In genomic region chr5:25499423-25500398, GRCm38 (mm10) we compare ENCODE assay signal across 8 mouse cellular contexts. TPM values are rescaled to one million over a fixed set of nuclear protein-coding genes. Genes with fewer than 3 reads are reported as not detected.
DNase-seq lines count a peak whose midpoint lies in the region; ATAC-seq and TF ChIP-seq lines count a peak whose summit lies in the region.

No protein-coding gene starts in this region.

- intact Hi-C loops in heart, postnatal 25 days (cut with DNase I), result loop anchor here (1.0 to 10.0 kb wide), 3 partner anchors 30 to 655 kb away; partner anchors contain the start of gene Rheb

- peak overlapping the region; percentile 77 for H3K4me3 ChIP-seq in forebrain, embryonic 14.5 days (ENCODE audit: low read depth, low read length)
- peak overlapping the region; percentile 95 for H3K4me3 ChIP-seq in layer of hippocampus, adult 2 months
- peak overlapping the region; percentile 81 for H3K4me3 ChIP-seq in lung, embryonic 14.5 days (ENCODE audit: low read depth, low read length)
- H3K4me3 ChIP-seq in olfactory bulb, adult 2 months (ENCODE audit: insufficient read depth, low read depth, low read length), result peak overlapping the region; percentile 78
- peak overlapping the region; percentile 77 for H3K4me3 ChIP-seq in thymus, adult 2 months (ENCODE audit: control insufficient read depth, insufficient read depth, low read length)

- peak; percentile 81 for TF ChIP-seq POLR2A in olfactory bulb, adult 2 months (IDR thresholded peaks at IDR 0.05; ENCODE audit: insufficient read depth, low read depth, low read length)
- peak; percentile 74 for TF ChIP-seq POLR2A in thymus, adult 2 months (IDR thresholded peaks at IDR 0.05; ENCODE audit: control insufficient read depth, extremely low read depth, insufficient read depth, low read length, poor library complexity)

- no peaks in the 10 kb centered on the region for H3K36me3 ChIP-seq in forebrain, embryonic 14.5 days (ENCODE audit: control insufficient read depth, insufficient read depth, low read length)
- H3K36me3 ChIP-seq in lung, embryonic 14.5 days (ENCODE audit: insufficient read depth), result no peaks in the 10 kb centered on the region
- H3K36me3 ChIP-seq in thymus, adult 2 months (ENCODE audit: control insufficient read depth, insufficient read depth, low read length), result no peaks in the 10 kb centered on the region

- no peaks in the 10 kb centered on the region for H3K27me3 ChIP-seq in forebrain, embryonic 14.5 days (replicated peaks; ENCODE audit: control insufficient read depth, insufficient read depth, low read length)
- H3K27me3 ChIP-seq in lung, embryonic 14.5 days (ENCODE audit: insufficient read depth, low read length), result no peaks in the 10 kb centered on the region
- no peaks in the 10 kb centered on the region for H3K27me3 ChIP-seq in thymus, adult 2 months (ENCODE audit: control insufficient read depth, insufficient read depth, low read length)

- H3K4me1 ChIP-seq in forebrain, embryonic 14.5 days (ENCODE audit: control insufficient read depth, insufficient read depth, low read length), result peaks cover 8% of the 10 kb centered on the region
- H3K4me1 ChIP-seq in lung, embryonic 14.5 days (ENCODE audit: insufficient read depth), result no peaks in the 10 kb centered on the region; the same call in 1 of the 2 replicates
- no peaks in the 10 kb centered on the region for H3K4me1 ChIP-seq in olfactory bulb, adult 2 months (ENCODE audit: control insufficient read depth, insufficient read depth, low read length)
- 0 out of 2 replicates have a peak, but pooled peaks cover 5% of the 10 kb centered on the region for H3K4me1 ChIP-seq in thymus, adult 2 months (replicated peaks; ENCODE audit: control insufficient read depth, insufficient read depth, low read length)

- peak; percentile 96 for DNase-seq in ES-CJ7 (ENCODE audit: low read depth, low spot score)
- peak; percentile 99 for DNase-seq in cerebellum, adult 11 months
- DNase-seq in forebrain, embryonic 14.5 days (ENCODE audit: low spot score), result peak; percentile 96
- DNase-seq in heart, postnatal 25 days (ENCODE audit: low spot score), result peak; percentile 94
- peak; percentile 94 to 98 for DNase-seq in layer of hippocampus, adult 2 months (ENCODE audit: low spot score in 2 of 2)
- DNase-seq in lung, embryonic 14.5 days, result peak; percentile 98
- DNase-seq in thymus, adult 2 months, result peak; percentile 92

- peak overlapping the region; percentile 99 for H3K27ac ChIP-seq in forebrain, embryonic 14.5 days (ENCODE audit: low read depth, low read length)
- peak overlapping the region; percentile 97 for H3K27ac ChIP-seq in layer of hippocampus, adult 2 months
- peak overlapping the region; percentile 100 for H3K27ac ChIP-seq in lung, embryonic 14.5 days (ENCODE audit: low read depth)
- peak overlapping the region; percentile 88 for H3K27ac ChIP-seq in olfactory bulb, adult 2 months (ENCODE audit: insufficient read depth, low read depth, low read length)
- peak overlapping the region; percentile 88 for H3K27ac ChIP-seq in thymus, adult 2 months (ENCODE audit: control insufficient read depth, insufficient read depth, low read length)

- 0 out of 2 replicates have a peak, but pooled peaks have one; percentile 6 for TF ChIP-seq CTCF in layer of hippocampus, adult 2 months (conservative IDR thresholded peaks at IDR 0.05)
- no peak for TF ChIP-seq CTCF in lung, embryonic 14.5 days (IDR thresholded peaks at IDR 0.05; ENCODE audit: low read depth)
- TF ChIP-seq CTCF in olfactory bulb, adult 2 months (IDR thresholded peaks at IDR 0.05; ENCODE audit: insufficient read depth, low read depth, low read length), result no peak
- 0 out of 2 replicates have a peak, but pooled peaks have one; percentile 52 for TF ChIP-seq CTCF in thymus, adult 2 months (IDR thresholded peaks at IDR 0.05; ENCODE audit: borderline replicate concordance, control insufficient read depth, extremely low read depth, insufficient read depth, low read length, poor library complexity)

- WGBS in forebrain, embryonic 14.5 days, result under 1% methylated on average over 88 of the region's 90 CpGs
- WGBS in lung, embryonic 14.5 days, result under 1% methylated on average over 87 of the region's 90 CpGs
- under 1% methylated on average over 90 of the region's 90 CpGs for WGBS in olfactory bulb, adult 2 months
- WGBS in thymus, adult 2 months, result under 1% methylated on average over 90 of the region's 90 CpGs

- H3K9ac ChIP-seq in forebrain, embryonic 14.5 days (ENCODE audit: low read length), result peak overlapping the region; percentile 82
- peak overlapping the region; percentile 91 for H3K9ac ChIP-seq in lung, embryonic 14.5 days

- ATAC-seq in forebrain, embryonic 14.5 days, result peak; percentile 88
- ATAC-seq in lung, embryonic 14.5 days (ENCODE audit: insufficient read depth), result peak; percentile 84

- H3K4me2 ChIP-seq in forebrain, embryonic 14.5 days (ENCODE audit: low read length), result peak overlapping the region; percentile 74
- H3K4me2 ChIP-seq in lung, embryonic 14.5 days, result peak overlapping the region; percentile 61

- no peaks in the 10 kb centered on the region for H3K9me3 ChIP-seq in forebrain, embryonic 14.5 days (replicated peaks; ENCODE audit: control insufficient read depth, low read length)
- no peaks in the 10 kb centered on the region for H3K9me3 ChIP-seq in lung, embryonic 14.5 days (ENCODE audit: low read depth, low read length)

RNA-seq across cellular contexts. Expression of gene Kmt2c, which starts 1.1 kb away (rescaled TPM):
- polyA plus RNA-seq in forebrain, embryonic 14.5 days (2014; fragmentation: Nextera tagmentation; extraction: Ambion mirVana), result 22.6 and 30.3 TPM in 2 replicates
- total RNA-seq in heart, postnatal 25 days (2021), result 10 to 100 TPM; 38.4 to 45.5 TPM
- total RNA-seq in layer of hippocampus, adult 2 months (2021), result 10 to 100 TPM; 79.3 to 89.9 TPM
- polyA plus RNA-seq in lung, embryonic 14.5 days (2014; fragmentation: Nextera tagmentation; extraction: Ambion mirVana), result 17.2 and 18.3 TPM in 2 replicates
- 81.0 and 137 TPM in 2 replicates for polyA plus RNA-seq in olfactory bulb, adult 2 months (2012; ENCODE audit: insufficient read depth, insufficient read length, low replicate concordance, missing spikeins)
- 41.7 and 42.6 TPM in 2 replicates for polyA plus RNA-seq in thymus, adult 2 months (2012; rRNA removed)

RNA-seq across cellular contexts. Expression of gene Cct8l1, which starts 16.2 kb away (rescaled TPM):
- polyA plus RNA-seq in forebrain, embryonic 14.5 days (2014; fragmentation: Nextera tagmentation; extraction: Ambion mirVana), result not detected in 2 replicates
- total RNA-seq in heart, postnatal 25 days (2021), result under 1 TPM in 1 of 2 experiments, not detected in 1; 0.16 TPM
- under 1 TPM; 0.25 to 0.49 TPM for total RNA-seq in layer of hippocampus, adult 2 months (2021)
- 0.09 TPM in 1 of 2 replicates, not detected in the other for polyA plus RNA-seq in lung, embryonic 14.5 days (2014; fragmentation: Nextera tagmentation; extraction: Ambion mirVana)
- not detected in 2 replicates for polyA plus RNA-seq in olfactory bulb, adult 2 months (2012; ENCODE audit: insufficient read depth, insufficient read length, low replicate concordance, missing spikeins)
- 0.08 TPM in 2 replicates for polyA plus RNA-seq in thymus, adult 2 months (2012; rRNA removed)

Comparison
In these comparisons a context has a peak if more than half of its experiments do, and no peak if none do; other contexts are left out.
1. Peak in every context shown above with its lines: DNase-seq, ATAC-seq, H3K4me3 ChIP-seq and H3K27ac ChIP-seq.
2. CTCF ChIP-seq: peak in layer of hippocampus, adult 2 months (single experiment) and thymus, adult 2 months (single experiment); none in lung, embryonic 14.5 days (single experiment) and olfactory bulb, adult 2 months (single experiment).